Mouse (Mus musculus): ENCODE results near the gene Adam12.

DNA sequence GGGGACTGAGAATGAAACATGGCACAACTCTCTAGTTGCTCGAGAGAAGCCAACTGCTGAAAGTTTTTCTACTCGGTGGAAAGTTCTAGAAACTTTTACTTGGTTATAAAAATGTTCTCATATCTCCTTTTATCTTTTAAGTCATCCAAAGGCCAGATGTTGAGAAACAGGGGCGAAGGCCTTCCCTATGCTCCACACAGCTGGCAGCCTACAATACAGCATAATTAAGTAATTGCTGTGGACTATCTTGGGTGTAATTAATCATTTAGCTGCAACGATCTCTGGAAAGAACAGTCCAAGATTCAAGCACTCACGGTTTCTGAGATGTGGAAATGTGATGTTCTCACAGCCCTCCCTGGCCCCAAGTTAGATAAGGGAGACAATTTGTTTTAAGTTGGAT is 243.6 kb downstream of the Adam12 start:
- TF ChIP-seq POLR2A (IDR thresholded peaks at IDR 0.05; ENCODE audit: extremely low read depth, insufficient read depth, low read length): no peak
- TF ChIP-seq CTCF (IDR thresholded peaks at IDR 0.05; ENCODE audit: low read depth, low read length): no peak
